Mouse (Mus musculus): ENCODE measurements around the gene Hoxa1.

Gene Hoxa1

DNA sequence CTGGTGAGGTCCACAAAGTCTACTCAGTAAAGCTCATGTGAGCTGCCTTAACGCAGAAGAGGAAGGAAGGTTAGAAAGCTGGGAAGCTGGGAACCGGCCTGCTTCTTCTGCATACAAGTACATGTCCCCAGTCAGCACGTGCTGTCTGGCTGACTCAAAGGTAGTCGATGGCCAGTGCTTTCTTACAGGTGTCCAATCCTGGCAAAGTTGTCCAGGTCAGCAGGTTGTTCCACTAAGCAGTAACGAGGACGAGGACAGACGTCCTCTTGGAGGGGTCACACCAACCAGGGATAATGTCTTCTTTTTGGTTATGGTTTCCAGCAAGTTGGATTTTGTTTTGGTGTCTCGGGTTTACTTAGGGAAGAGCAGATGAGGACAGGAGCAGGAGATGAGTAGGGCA, 31.8 kb upstream of the Hoxa1 start:
- DNase-seq (ENCODE audit: low read depth, low spot score) = no peak

DNA sequence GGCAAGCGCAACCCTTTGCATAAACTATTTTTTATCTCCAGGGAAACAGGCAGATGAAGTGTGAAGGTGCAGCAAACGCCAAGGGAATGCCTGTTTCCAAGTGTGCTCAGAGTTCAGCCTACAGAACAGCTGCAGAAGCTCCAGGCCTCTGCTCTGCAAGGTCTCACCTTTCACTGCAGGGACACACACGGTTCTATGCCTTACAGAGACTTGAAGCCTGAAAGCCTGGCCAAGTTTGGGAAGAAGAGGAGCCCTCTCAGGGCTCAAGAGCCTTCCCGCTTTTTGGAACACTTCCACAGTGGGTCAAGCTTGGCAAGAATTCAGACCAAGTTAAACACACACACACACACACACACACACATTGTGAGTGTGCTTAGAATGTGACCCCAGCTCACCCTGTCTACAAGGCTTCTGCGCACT, 31.1 kb upstream of the Hoxa1 start:
- DNase-seq (ENCODE audit: low read depth, low spot score) = no peak

DNA sequence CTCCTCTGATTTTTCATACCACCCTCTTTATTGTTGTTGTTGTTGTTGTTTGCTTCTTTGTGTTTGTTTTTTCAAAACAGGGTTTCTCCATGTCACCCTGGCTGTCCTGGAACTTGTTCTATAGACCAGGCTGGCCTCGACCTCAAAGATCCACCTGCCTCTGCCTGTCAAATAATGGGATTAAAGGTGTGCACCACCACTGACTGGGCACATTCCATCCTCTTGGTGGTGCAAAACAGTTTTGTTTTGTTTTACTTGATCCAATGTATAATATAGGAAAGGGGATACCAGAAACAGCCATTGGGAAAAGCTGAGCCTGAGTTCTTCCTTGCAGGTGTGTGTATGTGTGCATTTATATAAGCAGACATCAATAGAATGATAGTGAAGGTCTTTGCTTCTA, 28.4 kb upstream of the Hoxa1 start:
- DNase-seq (ENCODE audit: low read depth, low spot score) = no peak

DNA sequence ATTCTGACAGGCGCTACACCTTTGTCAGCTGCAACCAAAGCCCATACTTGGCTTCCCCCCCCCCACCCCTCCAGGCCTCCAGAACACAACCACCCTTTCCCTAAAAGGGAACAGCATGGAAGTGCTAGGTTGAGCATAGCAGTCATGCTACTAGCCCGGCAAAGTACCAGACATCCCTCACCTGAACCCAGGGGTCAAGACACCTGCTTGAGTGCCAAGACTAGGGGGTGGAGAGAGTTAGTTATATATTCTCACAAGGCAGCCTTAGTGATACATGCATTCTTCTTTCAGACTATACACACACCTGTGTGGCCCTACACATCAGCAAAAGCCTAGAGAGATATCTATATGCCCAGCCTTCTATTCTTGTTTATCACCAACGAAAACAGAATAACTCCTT, 27.7 kb upstream of the Hoxa1 start:
- DNase-seq (ENCODE audit: low read depth, low spot score) = no peak

- no peak for DNase-seq (ENCODE audit: low read depth, low spot score)
These were observed 27.1 kb upstream of the Hoxa1 start for GRCm38 (mm10) chr6:52185222-52185621.

DNA sequence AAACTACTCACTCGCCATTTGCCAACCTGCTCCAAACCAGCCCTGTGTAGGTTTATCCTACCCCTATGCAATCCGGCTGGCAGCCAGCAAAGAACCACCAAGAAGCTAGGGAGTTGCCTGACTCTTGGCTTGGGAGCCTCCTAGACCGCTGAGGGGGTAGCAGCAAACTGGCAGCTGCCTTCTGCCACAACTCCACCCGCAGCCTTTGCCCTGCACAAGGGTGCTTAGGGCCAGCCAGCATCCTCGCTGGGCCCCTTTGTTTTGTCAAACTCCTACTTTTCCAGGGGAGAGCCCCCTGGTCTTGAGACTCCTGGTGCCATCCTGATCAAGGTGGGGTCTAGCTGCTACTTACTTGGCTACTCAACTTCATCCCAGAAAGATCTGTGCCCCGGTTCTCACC, 26.6 kb upstream of the Hoxa1 start:
- no peak for DNase-seq (ENCODE audit: low read depth, low spot score)

DNA sequence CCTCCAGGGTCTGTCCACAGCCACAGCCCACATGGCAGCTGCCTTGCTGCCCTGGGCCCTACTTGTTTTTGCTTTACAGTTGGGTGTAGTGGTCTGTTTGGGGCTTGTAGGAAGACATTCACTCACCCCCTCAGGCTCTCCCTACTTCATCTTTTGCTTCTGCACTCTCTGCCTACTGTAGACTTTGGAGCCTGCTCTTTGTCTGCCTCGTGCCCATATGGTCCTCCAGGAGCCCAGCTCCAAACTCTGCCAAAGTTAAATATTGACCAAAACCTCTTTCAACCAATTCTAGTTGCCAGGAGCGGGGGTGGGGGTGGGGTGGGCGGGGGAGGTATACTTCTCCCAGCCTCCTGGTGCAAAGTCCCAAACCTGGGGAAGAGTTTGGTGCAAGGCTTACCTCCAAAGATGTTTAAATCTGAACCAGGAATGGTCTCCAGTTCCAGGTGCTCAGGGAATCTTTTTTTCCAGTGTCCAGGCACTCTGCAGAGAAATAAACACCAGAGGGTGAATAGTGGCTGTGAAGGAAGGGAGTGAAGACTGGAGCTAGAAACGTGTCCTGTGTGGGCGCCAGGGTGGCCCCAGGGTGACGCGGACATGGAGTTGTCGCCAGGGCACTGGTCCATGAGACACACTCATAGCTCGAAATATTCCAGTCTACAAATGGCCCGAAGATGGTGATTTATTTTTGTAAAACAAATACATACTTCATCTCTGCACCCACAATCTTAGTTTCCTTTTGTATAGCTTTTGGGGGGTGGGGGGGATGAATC, 25.4 kb upstream of the Hoxa1 start:
- no peak for DNase-seq (ENCODE audit: low read depth, low spot score)

- no peak for DNase-seq (ENCODE audit: low read depth, low spot score)
These were observed 24.7 kb upstream of the Hoxa1 start for GRCm38 (mm10) chr6:52182793-52183192.

- no peak for DNase-seq (ENCODE audit: low read depth, low spot score)
These were observed 23.9 kb upstream of the Hoxa1 start for GRCm38 (mm10) chr6:52182030-52182429.

GRCm38 (mm10) chr6:52180726-52181125, 22.6 kb upstream of the Hoxa1 start:
- DNase-seq (ENCODE audit: low read depth, low spot score) = no peak

- no peak for DNase-seq (ENCODE audit: low read depth, low spot score)
These were observed 22.1 kb upstream of the Hoxa1 start for GRCm38 (mm10) chr6:52180213-52180710.

DNA sequence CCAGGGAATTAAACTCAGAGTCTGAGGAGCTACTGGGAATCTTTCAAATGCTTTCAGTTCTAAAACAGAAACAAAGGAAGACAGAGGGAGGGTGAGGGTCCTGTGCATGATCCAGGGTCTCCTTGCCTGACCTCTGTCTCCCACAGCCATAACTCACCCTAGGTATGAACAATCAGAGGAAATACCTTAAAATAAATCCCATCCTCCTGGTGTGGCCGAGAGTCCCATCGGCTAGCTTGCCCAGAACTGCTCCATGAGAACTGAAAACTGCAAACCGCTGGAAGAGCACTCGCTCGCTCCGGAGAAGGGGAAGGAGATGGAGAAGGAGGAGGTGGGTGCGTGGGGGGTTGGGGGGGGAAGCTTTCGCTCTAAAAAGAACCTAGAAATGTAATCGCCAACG, 21.6 kb upstream of the Hoxa1 start:
- DNase-seq (ENCODE audit: low read depth, low spot score) = no peak

GRCm38 (mm10) chr6:52178918-52179665, 21.0 kb upstream of the Hoxa1 start:
- DNase-seq (ENCODE audit: low read depth, low spot score) = no peak

DNA sequence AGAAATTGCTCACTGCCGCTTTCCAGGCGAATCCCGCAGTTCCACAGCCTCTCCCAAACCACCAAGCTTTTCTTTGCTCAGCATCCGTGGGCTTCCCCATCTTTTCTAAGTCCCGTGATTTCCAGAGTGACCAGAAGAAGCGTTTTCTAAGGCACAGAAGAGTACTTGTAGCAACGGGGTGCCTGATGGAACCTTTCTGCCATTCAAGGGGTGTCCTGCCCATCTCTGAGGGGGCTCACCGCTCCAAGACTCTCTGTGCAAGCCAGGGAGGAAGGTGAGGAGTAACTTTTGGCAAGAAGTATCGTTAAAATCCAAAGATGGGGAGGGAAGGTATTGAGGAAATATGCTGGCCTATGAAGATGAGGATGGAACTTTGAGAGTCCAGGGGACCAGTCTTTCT, 19.7 kb upstream of the Hoxa1 start:
- DNase-seq (ENCODE audit: low read depth, low spot score) = no peak

DNA sequence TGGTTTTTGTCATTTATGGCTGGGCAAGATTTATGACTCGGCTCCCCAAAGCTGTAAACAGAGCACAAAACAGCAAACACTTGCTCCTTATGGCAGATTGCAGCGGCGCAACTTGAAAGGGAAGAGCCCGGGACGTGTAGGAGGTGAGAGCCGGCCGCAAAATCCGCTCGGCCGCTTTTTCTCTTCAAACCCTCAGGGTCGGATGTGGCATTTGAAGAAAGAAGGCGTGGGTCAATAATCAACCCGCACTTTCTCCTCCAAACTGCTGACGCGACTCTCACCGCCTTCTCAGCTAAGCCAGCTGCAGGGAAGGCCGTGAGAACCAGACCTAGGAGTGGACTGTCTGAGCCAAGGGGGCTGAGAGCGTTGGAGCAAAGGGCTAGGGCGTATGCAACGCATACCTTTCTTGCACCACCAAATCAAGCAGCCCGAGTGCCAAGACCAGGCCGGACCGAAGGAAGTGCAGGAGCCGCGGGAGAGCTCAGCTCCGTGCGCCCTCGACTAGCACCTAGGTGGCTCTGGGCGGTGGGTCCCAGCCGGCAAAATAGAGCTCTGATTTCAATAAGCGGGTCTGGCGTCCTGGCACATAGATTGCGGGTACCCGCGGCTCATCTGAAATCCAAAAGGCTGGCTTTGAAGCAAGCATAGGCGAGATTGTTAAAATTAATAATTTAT, 19.1 kb upstream of the Hoxa1 start, which contains the start of gene 5730596B20Rik:
TSS of gene 5730596B20Rik (plus strand) at position 438 of the 675 bp plus-strand sequence.
- DNase-seq (ENCODE audit: low read depth, low spot score) = no peak

DNA sequence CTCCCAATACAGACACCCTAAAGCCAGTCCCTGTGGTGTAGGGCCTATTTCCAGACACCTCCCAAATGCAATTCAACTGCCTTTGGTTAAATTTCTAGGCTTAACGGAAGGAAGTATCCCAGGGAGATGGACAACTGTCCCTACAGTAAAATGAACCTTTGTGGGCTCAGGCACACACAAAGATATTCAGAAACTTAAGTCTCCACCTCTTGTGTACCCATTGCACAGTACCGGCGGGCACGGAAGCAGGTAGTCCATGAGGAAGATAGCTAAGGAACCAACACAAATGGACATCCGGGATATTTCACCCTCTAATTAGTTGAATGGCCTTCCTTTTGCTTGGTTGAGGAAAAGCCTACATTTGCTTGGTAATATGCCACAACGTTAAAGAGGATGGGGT, 18.3 kb upstream of the Hoxa1 start:
- no peak for DNase-seq (ENCODE audit: low read depth, low spot score)

GRCm38 (mm10) chr6:52175864-52176263, 17.7 kb upstream of the Hoxa1 start:
- no peak for DNase-seq (ENCODE audit: low read depth, low spot score)

DNA sequence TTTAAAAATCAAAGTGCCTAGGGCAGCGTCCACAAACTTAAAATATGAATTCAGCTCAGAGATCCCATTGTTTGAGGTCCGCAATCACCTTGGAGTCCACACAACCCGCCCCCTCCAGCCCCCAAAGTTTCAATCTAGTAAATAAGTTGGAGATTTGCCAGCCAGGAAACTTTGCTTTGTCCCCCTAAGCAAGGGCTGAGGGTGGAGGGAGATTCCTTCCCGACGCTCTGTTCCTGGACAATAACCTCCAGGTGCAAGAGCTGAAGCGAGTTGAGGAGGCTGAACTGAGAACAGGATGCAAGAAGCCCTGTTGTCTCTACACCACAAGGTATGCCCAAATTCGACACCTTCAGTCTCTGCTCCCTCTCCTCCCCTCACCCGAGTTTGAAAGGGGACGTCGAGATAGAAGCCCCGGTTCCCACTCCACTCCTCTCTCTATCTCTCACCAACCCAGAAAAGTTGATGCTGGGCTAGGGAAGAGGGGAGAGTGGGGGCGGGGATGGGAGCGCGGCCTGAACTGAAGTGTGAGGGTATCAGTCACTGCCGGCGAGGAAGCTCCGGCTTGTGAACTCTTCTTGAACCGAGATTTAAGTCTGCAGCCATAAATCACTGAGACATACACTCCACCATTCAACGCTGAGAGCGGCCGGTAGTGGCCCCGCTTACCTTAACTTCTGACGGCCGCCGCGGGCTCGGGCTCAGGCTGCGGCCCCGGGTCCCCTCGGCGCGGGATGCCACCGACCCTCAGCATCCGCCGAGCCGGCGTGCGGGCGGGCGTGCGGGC, 17.0 kb upstream of the Hoxa1 start:
- no peak for DNase-seq (ENCODE audit: low read depth, low spot score)

DNA sequence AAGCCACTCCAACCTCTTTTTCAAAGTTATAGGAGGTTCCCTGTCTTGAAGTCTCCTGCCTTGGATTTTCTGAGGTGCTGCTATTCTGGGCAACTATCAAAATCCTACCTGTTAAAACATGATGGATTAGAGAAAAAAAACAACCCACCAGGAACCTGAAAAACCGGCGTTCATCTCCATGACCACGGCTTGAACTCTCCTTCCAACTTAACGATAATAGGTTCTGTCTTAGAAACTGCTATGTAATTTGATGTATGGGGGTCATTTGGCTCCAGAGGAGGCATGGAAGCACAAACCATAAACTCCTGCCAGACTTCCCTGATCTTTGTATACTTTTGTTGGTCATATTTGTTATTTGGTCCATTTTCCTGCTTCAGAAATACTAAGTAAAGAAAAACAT, 15.5 kb upstream of the Hoxa1 start:
- DNase-seq (ENCODE audit: low read depth, low spot score) = no peak

DNA sequence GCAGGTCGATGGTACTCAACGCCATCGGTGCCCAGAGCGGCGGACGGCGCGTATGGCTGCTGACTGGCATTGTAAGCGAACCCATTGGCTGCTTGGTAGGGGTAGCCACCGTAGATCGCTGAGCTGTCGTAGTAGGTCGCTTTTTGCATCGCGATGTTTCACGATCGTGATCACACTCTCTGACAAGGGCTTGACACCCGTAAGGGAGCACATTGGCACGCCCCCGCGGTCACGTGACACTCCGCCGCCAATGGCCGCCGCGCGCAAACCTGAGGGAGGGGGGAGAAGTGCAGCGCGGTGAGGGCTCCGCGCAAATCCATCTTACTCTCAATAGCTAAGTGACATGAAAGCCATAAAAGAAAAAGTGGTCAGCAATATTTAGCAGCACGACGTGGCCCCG, 14.4 kb upstream of the Hoxa1 start:
- DNase-seq (ENCODE audit: low read depth, low spot score) = no peak

GRCm38 (mm10) chr6:52171938-52172337, 13.8 kb upstream of the Hoxa1 start:
- DNase-seq (ENCODE audit: low read depth, low spot score) = no peak

GRCm38 (mm10) chr6:52171331-52171730, 13.2 kb upstream of the Hoxa1 start:
- DNase-seq (ENCODE audit: low read depth, low spot score) = no peak

Measured in retina, postnatal 7 days (tissue).